In genomic region chr6:72809522-72810149, GRCm38 (mm10) we compare ENCODE assay signal across 17 mouse cellular contexts. TPM values are rescaled to one million over a fixed set of nuclear protein-coding genes. Genes with fewer than 3 reads are reported as not detected.
"Had no signal": no experiment of that assay in that cellular context is flagged by ENCODE, and none has a peak within 500 bp of the region (broad histone marks: within the 10 kb centered on the region; RNA-seq: fewer than 3 reads in every experiment).

No protein-coding gene starts in this region.

- H3K4me1 ChIP-seq: midbrain, embryonic 12.5 days had no signal

- DNase-seq: kidney, adult 2 months; kidney, postnatal 25 days; layer of hippocampus, adult 9-11 months; lung, embryonic 14.5 days; right cerebral cortex, postnatal 14 days; right cerebral cortex, postnatal 4 days had no signal

- H3K27me3 ChIP-seq: limb, embryonic 13.5 days; midbrain, embryonic 12.5 days had no signal

- H3K9ac ChIP-seq: limb, embryonic 13.5 days; liver, embryonic 14.5 days; lung, embryonic 14.5 days; midbrain, embryonic 12.5 days had no signal

- H3K4me3 ChIP-seq: layer of hippocampus, adult 2 months; limb, embryonic 10.5 days; limb, embryonic 13.5 days; midbrain, embryonic 12.5 days had no signal

- H3K4me2 ChIP-seq: limb, embryonic 13.5 days; lung, embryonic 14.5 days; midbrain, embryonic 12.5 days had no signal

- H3K27ac ChIP-seq: kidney, postnatal 0 days; layer of hippocampus, adult 2 months; limb, embryonic 10.5 days; limb, embryonic 13.5 days; liver, embryonic 14.5 days; macrophage; midbrain, embryonic 12.5 days had no signal

- ATAC-seq: intestine, embryonic 16.5 days; lung, postnatal 0 days; midbrain, embryonic 16.5 days had no signal

- H3K36me3 ChIP-seq: limb, embryonic 10.5 days; limb, embryonic 13.5 days; midbrain, embryonic 12.5 days had no signal

- H3K9me3 ChIP-seq: limb, embryonic 10.5 days; limb, embryonic 13.5 days; midbrain, embryonic 12.5 days had no signal

RNA-seq across cellular contexts. Expression of gene Tcf7l1, which starts 20.6 kb away (rescaled TPM):
- total RNA-seq: monocyte, adult 5-6 weeks had no signal
- polyA plus RNA-seq: macrophage had no signal
